Mouse (Mus musculus) MEL (cell line): ENCODE measurements around the gene Lrpprc. TPM values are rescaled to one million over a fixed set of nuclear protein-coding genes. Genes with fewer than 3 reads are reported as not detected.

Source experiments
- DNase-seq: peaks from one replicate; pipeline ENCODE4 v3.0.0; 2011; ENCODE audit warnings: low read depth, low spot score
- H3K27ac ChIP-seq: 2 replicates; pipeline ENCODE4 v1.5.1; 2012; ENCODE audit warnings: low read depth, mild to moderate bottlenecking, control low read depth, low read length, moderate library complexity; ENCODE audit not compliant: control insufficient read depth
- H3K27me3 ChIP-seq, 2 experiments: fragments of 150-350 bp in 1 of 2; sonication (generic) in 1 of 2; 2 replicates each; pipeline ENCODE4 v1.6.1; 2012; ENCODE audit warnings: low read length in 2 of 2, mild to moderate bottlenecking in 2 of 2, improper control_type of control experiment in 1 of 2, moderate library complexity in 1 of 2; ENCODE audit not compliant: insufficient read depth in 2 of 2, control insufficient read depth in 1 of 2
- H3K36me3 ChIP-seq, 2 experiments: 2 replicates each; pipeline ENCODE4 v1.6.1; 2012 to 2014; ENCODE audit warnings: low read length in 2 of 2, improper control_type of control experiment in 1 of 2, inconsistent platforms in 1 of 2, mild to moderate bottlenecking in 1 of 2; ENCODE audit not compliant: insufficient read depth in 2 of 2, control insufficient read depth in 1 of 2
- H3K4me1 ChIP-seq, 2 experiments: fragments of 150-350 bp in 1 of 2; sonication (generic) in 1 of 2; 2 replicates each; pipeline ENCODE4 v1.6.1; 2012; ENCODE audit warnings: low read length in 2 of 2, improper control_type of control experiment in 1 of 2, mild to moderate bottlenecking in 1 of 2; ENCODE audit not compliant: insufficient read depth in 2 of 2, control insufficient read depth in 1 of 2
- H3K4me3 ChIP-seq, 2 experiments: fragments of 150-350 bp in 1 of 2; sonication (generic) in 1 of 2; 2 replicates each; pipeline ENCODE4 v1.5.1; 2012; ENCODE audit warnings: low read depth in 2 of 2, low read length in 2 of 2, mild to moderate bottlenecking in 2 of 2, moderate library complexity in 2 of 2, control low read depth in 1 of 2, improper control_type of control experiment in 1 of 2; ENCODE audit not compliant: control insufficient read depth in 1 of 2, insufficient read depth in 1 of 2
- H3K79me2 ChIP-seq: 2 replicates; pipeline ENCODE4 v1.6.1; 2012; ENCODE audit warnings: mild to moderate bottlenecking, low read length, moderate library complexity; ENCODE audit not compliant: control insufficient read depth, poor library complexity, insufficient read depth
- H3K9ac ChIP-seq: 2 replicates; pipeline ENCODE4 v1.6.1; 2012; ENCODE audit warnings: low read depth, mild to moderate bottlenecking, control low read depth, low read length, moderate library complexity; ENCODE audit not compliant: control insufficient read depth, poor library complexity, severe bottlenecking
- H3K9me3 ChIP-seq: fragments of 150-350 bp; sonication (generic); replicated peaks from 2 replicates; pipeline ENCODE4 v1.6.1; 2012; ENCODE audit warnings: mild to moderate bottlenecking, low read length, improper control_type of control experiment, moderate library complexity; ENCODE audit not compliant: insufficient read depth
- BHLHE40 ChIP-seq: IDR thresholded peaks from 2 replicates; pipeline ENCODE4 v1.6.1; 2012; ENCODE audit warnings: low read depth, mild to moderate bottlenecking, inconsistent platforms, low read length, improper control_type of control experiment, borderline replicate concordance
- CHD1 ChIP-seq: IDR thresholded peaks from 2 replicates; pipeline ENCODE4 v1.6.1; 2012; ENCODE audit warnings: low read depth, mild to moderate bottlenecking, inconsistent platforms, low read length, improper control_type of control experiment
- ELF1 ChIP-seq: IDR thresholded peaks from 2 replicates; pipeline ENCODE4 v1.6.1; 2014; ENCODE audit warnings: low read depth, mild to moderate bottlenecking, inconsistent platforms, low read length, improper control_type of control experiment, moderate library complexity
- ETS1 ChIP-seq: IDR thresholded peaks from 2 replicates; pipeline ENCODE4 v1.6.1; 2012; ENCODE audit warnings: low read depth, mild to moderate bottlenecking, inconsistent platforms, low read length, improper control_type of control experiment, moderate library complexity
- GATA1 ChIP-seq: IDR thresholded peaks from 2 replicates; pipeline ENCODE4 v1.6.1; 2011; ENCODE audit warnings: low read depth, low read length, improper control_type of control experiment
- JUND ChIP-seq: IDR thresholded peaks from 2 replicates; pipeline ENCODE4 v1.6.1; 2011; ENCODE audit warnings: low read depth, mild to moderate bottlenecking, improper control_type of control experiment, low read length
- MAFK ChIP-seq: IDR thresholded peaks from 2 replicates; pipeline ENCODE4 v1.6.1; 2011; ENCODE audit warnings: low read depth, mild to moderate bottlenecking, low read length, improper control_type of control experiment, borderline replicate concordance
- MAX ChIP-seq: IDR thresholded peaks from 2 replicates; pipeline ENCODE4 v1.6.1; 2011; ENCODE audit warnings: low read length, improper control_type of control experiment
- MAZ ChIP-seq: IDR thresholded peaks from 2 replicates; pipeline ENCODE4 v1.6.1; 2012; ENCODE audit warnings: low read depth, mild to moderate bottlenecking, inconsistent platforms, low read length, improper control_type of control experiment
- MEF2A ChIP-seq: IDR thresholded peaks from 2 replicates; pipeline ENCODE4 v1.6.1; 2014; ENCODE audit warnings: low read depth, mild to moderate bottlenecking, inconsistent platforms, low read length, improper control_type of control experiment; ENCODE audit not compliant: poor library complexity, insufficient replicate concordance, severe bottlenecking; ENCODE audit errors: extremely low read depth
- MYB ChIP-seq: IDR thresholded peaks from 2 replicates; pipeline ENCODE4 v1.6.1; 2011; ENCODE audit warnings: mild to moderate bottlenecking, low read depth, low read length, improper control_type of control experiment
- NELFE ChIP-seq: IDR thresholded peaks from 2 replicates; pipeline ENCODE4 v1.6.1; 2011; ENCODE audit warnings: low read depth, low read length, improper control_type of control experiment
- NRF1 ChIP-seq: IDR thresholded peaks from 2 replicates; pipeline ENCODE4 v1.6.1; 2014; ENCODE audit warnings: low read depth, mild to moderate bottlenecking, inconsistent platforms, low read length, improper control_type of control experiment, moderate library complexity; ENCODE audit not compliant: poor library complexity, insufficient read depth, severe bottlenecking
- POLR2AphosphoS5 ChIP-seq: IDR thresholded peaks from 2 replicates; pipeline ENCODE4 v1.6.1; 2012; ENCODE audit warnings: low read depth, borderline replicate concordance, mild to moderate bottlenecking, inconsistent platforms, low read length, moderate library complexity, mixed read lengths
- RAD21 ChIP-seq: IDR thresholded peaks from 2 replicates; pipeline ENCODE4 v1.6.1; 2011; ENCODE audit warnings: mild to moderate bottlenecking, low read depth, low read length, improper control_type of control experiment
- SIN3A ChIP-seq: IDR thresholded peaks from 2 replicates; pipeline ENCODE4 v1.6.1; 2012; ENCODE audit warnings: low read length, improper control_type of control experiment, inconsistent platforms
- SMC3 ChIP-seq: IDR thresholded peaks from 2 replicates; pipeline ENCODE4 v1.6.1; 2011; ENCODE audit warnings: low read depth, low read length, improper control_type of control experiment
- TAL1 ChIP-seq: IDR thresholded peaks from 2 replicates; pipeline ENCODE4 v1.6.1; 2012; ENCODE audit warnings: mild to moderate bottlenecking, inconsistent platforms, low read length, moderate library complexity, mixed read lengths
- TCF12 ChIP-seq: IDR thresholded peaks from 2 replicates; pipeline ENCODE4 v1.6.1; 2014; ENCODE audit warnings: low read depth, mild to moderate bottlenecking, inconsistent platforms, low read length, improper control_type of control experiment, moderate library complexity
- UBTF ChIP-seq: IDR thresholded peaks from 2 replicates; pipeline ENCODE4 v1.6.1; 2012; ENCODE audit warnings: low read depth, mild to moderate bottlenecking, inconsistent platforms, low read length, improper control_type of control experiment, moderate library complexity, borderline replicate concordance; ENCODE audit not compliant: insufficient read depth
- USF1 ChIP-seq: IDR thresholded peaks from 2 replicates; pipeline ENCODE4 v1.6.1; 2014; ENCODE audit warnings: low read depth, mild to moderate bottlenecking, inconsistent platforms, low read length, improper control_type of control experiment, moderate library complexity
- USF2 ChIP-seq, 2 experiments: IDR thresholded peaks; 2 replicates each; pipeline ENCODE4 v1.6.1; 2011 to 2012; ENCODE audit warnings: improper control_type of control experiment in 2 of 2, low read length in 2 of 2, borderline replicate concordance in 1 of 2, inconsistent platforms in 1 of 2, low read depth in 1 of 2, mild to moderate bottlenecking in 1 of 2; ENCODE audit not compliant: insufficient read depth in 1 of 2
- ZMIZ1 ChIP-seq: IDR thresholded peaks from 2 replicates; pipeline ENCODE4 v1.6.1; 2012; ENCODE audit warnings: low read depth, mild to moderate bottlenecking, inconsistent platforms, low read length, improper control_type of control experiment, moderate library complexity
- polyA plus RNA-seq, 2 experiments: library from polyadenylated mRNA; stranded (reverse) in 1 of 2; unstranded in 1 of 2; fragments of >175 nt in 1 of 2; fragments of >200 nt in 1 of 2; gene quantifications; 2 replicates each; pipeline versions ENCODE4 v1.2.1 to v1.2.4; 2012; ENCODE audit warnings: low replicate concordance in 2 of 2, low read depth in 1 of 2; ENCODE audit not compliant: insufficient read length in 2 of 2, insufficient read depth in 1 of 2, missing spikeins in 1 of 2
- total RNA-seq: library from RNA; depleted of rRNA; stranded (reverse); fragments of 300-350 nt; gene quantifications from 2 replicates; pipeline ENCODE4 v1.2.3, GENCODE M21; 2012

Lrpprc gene
- total and polyA plus RNA-seq, 3 experiments, result 82.6 to 204 (median 99.1) TPM

DNA sequence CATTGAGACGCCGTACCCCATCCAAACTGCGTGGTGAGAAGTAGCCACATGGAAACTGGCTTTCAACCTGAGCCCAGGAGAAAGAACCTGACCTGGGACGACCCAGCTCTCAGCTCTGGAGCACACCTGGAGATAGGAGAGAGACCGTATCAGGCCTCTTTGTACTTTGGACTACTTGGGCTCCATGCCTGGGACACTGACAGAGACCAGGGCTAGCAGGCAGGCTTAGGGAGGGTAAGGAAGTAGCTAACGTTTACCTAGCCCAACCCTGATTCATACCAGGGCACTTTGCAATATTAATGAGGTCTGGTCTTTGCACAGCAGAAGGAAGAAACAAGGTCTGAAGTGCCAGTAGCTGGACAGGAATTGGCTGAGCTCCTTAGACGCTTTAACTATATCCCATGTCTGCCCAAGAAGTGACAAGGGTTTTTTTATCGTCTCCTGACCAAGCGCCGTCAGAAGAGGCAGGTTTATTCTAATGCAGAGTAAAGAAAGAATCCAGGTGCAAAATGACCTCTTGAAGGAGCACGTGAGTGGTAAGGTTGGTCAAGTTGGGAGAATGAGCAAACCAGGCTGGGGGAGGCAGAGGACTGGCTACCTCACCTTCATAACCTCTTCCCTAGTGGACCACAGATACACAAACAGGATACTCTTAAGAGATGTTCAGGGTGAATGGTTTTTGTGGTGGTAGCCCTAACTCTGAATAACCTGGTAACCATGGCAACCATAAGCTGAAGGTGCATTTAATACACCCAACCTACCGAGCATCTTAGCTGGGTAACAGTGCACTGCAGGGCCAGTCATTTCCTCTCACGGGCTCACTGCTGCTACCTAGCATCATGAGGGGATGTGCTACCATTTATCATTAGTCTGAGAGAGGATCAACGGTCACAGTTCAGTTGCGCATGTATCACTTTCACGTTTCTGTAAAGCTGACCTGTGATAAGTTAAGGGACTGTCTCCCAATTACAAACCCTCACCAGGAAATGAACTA is 117.9 kb downstream of the Lrpprc start:
- TF ChIP-seq JUND (no peak), UBTF (no peak), BHLHE40 (no peak), ZMIZ1 (no peak), SMC3 (no peak)
- no peaks in the 10 kb centered on the region for H3K4me1 ChIP-seq
- H3K27me3 ChIP-seq, result no peaks in the 10 kb centered on the region; a peak in 1 of 4 replicates
- no peak overlapping the region for H3K9ac ChIP-seq
- DNase-seq, result no peak
- no peaks in the 10 kb centered on the region for H3K36me3 ChIP-seq
- H3K27ac ChIP-seq, result no peak overlapping the region
- no peak overlapping the region for H3K4me3 ChIP-seq
- no peaks in the 10 kb centered on the region for H3K79me2 ChIP-seq
- H3K9me3 ChIP-seq, result no peaks in the 10 kb centered on the region

DNA sequence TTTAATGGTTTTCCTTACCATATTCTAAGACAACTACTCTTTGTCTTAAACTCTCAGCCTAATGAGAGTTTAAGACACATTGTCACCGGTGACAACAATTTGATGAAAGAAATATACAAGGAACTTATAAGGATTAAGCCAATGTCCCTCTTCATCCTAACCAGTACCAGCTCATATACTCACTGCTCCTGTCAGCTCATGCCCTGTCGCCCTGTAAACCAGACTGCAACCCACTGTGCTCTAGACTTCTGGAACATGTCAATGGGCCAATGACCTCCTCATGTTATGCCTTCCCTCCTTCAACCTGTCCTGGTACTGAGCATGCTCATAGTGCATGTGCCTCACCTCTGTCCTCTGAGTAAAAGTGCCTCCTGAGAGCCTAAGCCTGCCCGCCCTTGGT is 122.7 kb downstream of the Lrpprc start:
- H3K9ac ChIP-seq, result no peak overlapping the region
- H3K27me3 ChIP-seq, result no peaks in the 10 kb centered on the region
- no peak overlapping the region for H3K27ac ChIP-seq
- DNase-seq, result no peak
- no peaks in the 10 kb centered on the region for H3K4me1 ChIP-seq
- H3K36me3 ChIP-seq, result no peaks in the 10 kb centered on the region
- no peak for TF ChIP-seq TAL1
- TF ChIP-seq MAFK, result no peak
- no peak for TF ChIP-seq USF2 (IDR thresholded peaks at IDR 0.05; ENCODE audit: borderline replicate concordance in 1 of 2, insufficient read depth in 1 of 2, low read depth in 1 of 2, low read length in 2 of 2)
- TF ChIP-seq ELF1, result no peak
- no peak for TF ChIP-seq USF1
- TF ChIP-seq NELFE, result no peak
- no peak for TF ChIP-seq MYB
- TF ChIP-seq MEF2A, result no peak
- TF ChIP-seq SIN3A, result no peak
- no peak for TF ChIP-seq NRF1
- TF ChIP-seq RAD21, result no peak
- TF ChIP-seq MAZ, result no peak
- no peak for TF ChIP-seq ETS1
- no peak for TF ChIP-seq GATA1
- no peak for TF ChIP-seq MAX
- no peak for TF ChIP-seq CHD1
- TF ChIP-seq TCF12, result no peak
- TF ChIP-seq JUND, result no peak
- TF ChIP-seq ZMIZ1, result no peak
- TF ChIP-seq POLR2AphosphoS5, result no peak
- no peaks in the 10 kb centered on the region for H3K79me2 ChIP-seq
- no peak overlapping the region for H3K4me3 ChIP-seq
- H3K9me3 ChIP-seq, result no peaks in the 10 kb centered on the region
